Mouse (Mus musculus) retina, adult 2 months (tissue): Measurements from ENCODE around the gene Thrap3.

Experiments
- DNase-seq: peaks from one replicate; pipeline ENCODE4 v3.0.0-alpha.2; 2012; ENCODE audit warnings: low read depth, low spot score

Gene Thrap3

GRCm38 (mm10) chr4:126146974-126147532, 55.5 kb downstream of the Thrap3 start:
- no peak for DNase-seq

DNA sequence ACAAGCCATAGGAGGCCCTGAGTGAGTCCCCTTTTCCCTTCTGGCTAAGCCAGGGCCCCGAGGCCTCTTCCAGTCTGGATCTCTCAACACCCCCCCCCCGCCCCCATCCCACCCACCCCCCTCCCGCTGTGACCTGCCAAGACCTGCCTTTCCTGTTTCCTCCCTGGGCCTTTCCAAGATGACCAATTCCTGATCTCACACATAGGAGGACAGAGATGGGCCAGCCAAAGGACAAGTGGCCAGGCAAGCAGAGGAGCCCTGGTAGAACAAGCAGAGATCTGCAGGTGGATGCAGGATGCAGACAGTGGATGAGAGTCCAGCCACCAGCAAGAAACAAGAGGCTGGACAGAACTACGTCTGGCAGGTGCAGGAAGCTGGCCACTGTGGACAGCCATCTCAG, 57.2 kb downstream of the Thrap3 start:
- DNase-seq = no peak

DNA sequence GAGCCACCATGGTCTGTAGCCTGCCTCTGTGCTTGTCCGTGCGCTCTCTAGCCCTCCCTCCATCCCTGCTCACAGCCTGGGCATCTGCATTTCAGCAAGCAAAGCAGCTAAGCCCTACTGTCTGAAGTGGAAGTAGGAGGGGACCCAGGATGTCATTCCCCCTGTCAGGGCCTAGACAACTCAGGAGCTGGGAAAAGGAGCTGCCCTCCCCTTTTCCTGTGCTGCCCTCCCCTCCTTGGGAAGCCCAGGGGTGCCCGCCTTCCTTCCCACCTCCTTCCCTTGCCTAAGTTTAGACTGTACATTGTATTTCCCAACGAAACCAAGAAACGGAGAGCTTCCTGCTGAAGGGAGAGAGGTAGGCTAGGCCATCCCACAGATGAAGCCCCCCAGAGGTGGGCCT, 61.5 kb downstream of the Thrap3 start:
- DNase-seq = no peak

DNA sequence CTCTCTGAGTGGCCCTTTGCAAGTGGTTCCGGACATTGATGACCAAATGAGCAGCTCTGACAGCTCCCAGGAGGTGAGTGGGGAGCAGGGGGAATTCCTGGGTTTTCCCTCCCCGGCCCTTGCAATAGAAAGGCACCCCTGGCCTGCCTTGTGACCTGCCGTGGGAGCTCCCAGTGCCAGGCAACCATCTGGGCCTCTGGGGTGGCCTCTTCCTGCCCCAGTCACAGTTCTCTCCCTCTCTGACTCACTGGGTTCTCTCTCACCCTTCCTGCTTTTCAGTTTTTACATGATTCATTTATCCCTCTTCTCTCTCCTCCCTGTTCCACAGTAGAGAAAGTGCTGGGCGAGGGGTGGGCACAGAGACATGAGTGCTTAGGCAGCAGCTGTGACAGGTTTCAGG, 64.8 kb downstream of the Thrap3 start:
- DNase-seq = no peak

GRCm38 (mm10) chr4:126134639-126135038, 67.9 kb downstream of the Thrap3 start:
- DNase-seq = no peak

- no peak for DNase-seq
Observed at GRCm38 (mm10) chr4:126134236-126134635, 68.3 kb downstream of the Thrap3 start.

GRCm38 (mm10) chr4:126132636-126133264, 69.8 kb downstream of the Thrap3 start:
- no peak for DNase-seq

DNA sequence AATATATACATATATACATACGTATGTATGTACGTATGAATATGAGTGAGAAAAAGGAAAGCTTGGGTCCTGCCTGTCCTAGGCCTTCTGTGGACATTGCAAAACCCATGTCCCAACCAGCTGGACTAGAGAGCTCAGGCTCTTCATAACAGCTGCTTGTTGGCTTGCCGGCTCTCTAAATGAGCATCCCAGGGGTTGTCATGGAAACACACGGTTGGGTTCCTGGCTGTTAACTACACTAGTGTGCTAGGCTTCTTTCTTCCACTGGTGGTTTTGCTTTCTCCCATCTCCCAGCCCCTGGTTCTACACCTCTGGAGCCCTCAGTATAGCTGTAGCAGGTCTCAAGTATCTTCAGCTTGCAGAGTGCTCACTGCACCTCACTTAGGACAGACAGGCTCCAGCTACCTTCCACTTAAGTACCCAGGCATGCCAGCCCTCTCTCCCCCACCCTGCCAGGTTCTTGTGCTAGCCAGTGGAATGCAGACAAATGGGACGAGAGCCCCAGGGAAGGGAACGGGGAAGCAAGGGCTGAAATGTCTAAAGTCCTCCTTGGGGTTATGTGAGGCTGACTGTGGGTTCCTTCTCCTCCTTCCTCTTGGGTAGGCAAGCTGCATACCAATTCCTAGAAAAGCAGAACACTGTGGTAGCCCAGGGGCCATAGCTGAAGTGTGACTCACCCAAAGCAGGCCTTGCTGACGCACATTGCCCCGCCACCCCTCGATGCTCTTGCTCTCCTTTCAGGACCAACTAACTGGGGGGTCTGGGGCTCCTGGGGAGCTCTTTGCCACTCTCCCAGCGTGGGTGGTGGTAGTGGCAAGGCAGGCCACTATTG, 71.1 kb downstream of the Thrap3 start:
- no peak for DNase-seq

DNA sequence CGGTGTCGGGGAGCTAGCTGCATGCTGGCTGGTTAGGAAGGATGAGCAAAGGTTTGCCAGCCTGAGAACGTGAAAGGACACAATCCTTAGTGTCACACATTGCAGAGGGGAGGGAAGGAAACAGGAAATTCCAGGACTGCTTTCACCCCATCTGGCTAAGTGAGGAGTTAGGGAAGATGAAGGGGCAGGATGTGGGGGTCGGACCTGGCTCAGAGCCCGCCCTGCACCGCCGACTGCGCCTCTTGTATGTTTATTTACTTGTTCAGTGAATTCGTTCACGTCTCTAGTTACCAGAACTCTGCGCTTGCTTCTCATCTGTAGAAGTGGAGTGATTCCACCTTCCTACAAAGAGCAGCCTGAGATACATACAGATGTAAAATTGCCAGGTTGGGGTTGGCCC, 72.1 kb downstream of the Thrap3 start:
- DNase-seq = no peak

- no peak for DNase-seq
Observed at GRCm38 (mm10) chr4:126123309-126124040, 79.1 kb downstream of the Thrap3 start.

DNA sequence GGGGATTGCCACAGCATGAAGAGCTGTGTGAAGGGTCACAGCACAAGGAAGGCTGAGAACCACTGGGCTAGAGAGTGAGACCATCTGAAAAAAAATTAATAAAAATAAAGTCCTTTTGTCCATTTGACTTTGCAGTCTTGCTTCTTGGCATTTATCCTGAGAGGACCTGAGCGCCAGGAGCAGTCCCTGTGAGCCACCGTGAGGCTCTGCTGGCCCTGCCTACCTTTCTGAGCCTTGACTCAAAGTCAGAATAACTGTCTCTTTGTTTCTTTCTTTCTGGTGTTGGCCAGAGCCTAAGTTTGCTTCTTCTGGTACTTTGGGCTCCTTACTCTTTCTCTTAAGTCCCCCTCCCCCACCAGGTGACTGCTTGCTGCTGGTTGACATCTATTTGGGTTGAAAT, 82.1 kb downstream of the Thrap3 start:
- DNase-seq = no peak

DNA sequence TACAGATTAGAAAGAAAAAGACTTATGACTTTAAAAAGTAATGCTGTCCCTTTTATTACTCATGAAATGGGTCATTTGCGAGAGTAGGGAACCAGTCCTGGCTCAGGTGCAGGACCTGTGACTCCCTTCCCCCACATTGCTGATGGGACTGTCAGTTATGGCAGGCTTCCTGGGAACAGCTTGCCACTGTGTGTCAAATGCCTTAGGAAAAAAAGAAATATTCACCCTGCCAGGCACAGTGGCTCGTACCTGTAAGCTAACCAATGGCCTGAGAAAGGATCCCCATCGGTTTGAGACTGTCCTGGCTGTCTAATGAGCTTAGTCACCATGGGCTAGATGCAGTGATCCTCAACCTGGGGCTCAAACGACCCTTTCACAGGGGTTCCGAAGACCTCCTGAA, 82.5 kb downstream of the Thrap3 start:
- DNase-seq = no peak

- DNase-seq = no peak
Observed at GRCm38 (mm10) chr4:126119051-126119450, 83.5 kb downstream of the Thrap3 start.

DNA sequence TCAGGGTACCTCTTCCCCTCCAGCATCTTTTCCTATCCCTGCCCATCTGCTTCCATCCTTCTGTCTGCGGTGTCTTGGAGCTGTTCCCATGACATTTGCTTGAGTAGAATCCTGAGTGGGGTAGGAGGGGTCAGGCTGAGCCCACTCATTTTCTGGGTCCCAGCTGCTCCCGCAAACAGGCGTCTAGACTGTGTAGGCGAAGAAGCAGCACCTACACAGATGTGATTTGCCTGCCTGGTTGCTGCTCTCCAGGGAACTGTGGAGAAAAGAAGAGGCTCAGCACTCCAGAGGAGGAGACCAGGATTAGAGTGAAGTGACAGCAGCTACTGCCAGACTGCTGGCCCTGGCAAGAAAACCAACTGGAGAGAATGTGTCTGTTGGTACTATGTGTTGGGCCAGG, 83.9 kb downstream of the Thrap3 start:
- no peak for DNase-seq

DNA sequence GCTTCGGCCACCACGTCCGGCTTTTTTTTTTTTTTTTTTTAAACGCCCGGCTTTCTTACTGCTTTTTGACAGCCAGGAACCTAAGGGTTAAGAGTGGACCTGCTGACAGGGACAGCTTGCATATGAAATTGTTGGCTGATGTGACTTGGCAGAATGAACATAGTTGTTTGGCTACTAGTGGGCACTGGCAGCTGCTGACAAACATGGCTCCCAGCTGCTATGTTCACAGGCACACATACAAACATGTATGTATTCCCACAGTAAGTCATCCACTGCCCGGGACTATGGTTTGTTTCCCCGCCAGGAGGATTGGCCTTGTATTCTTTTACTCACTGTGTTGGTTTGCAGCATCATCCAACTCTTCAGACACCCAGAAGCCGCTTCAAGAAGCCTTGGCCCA, 85.4 kb downstream of the Thrap3 start:
- no peak for DNase-seq

- no peak for DNase-seq
Observed at GRCm38 (mm10) chr4:126115871-126116521, 86.6 kb downstream of the Thrap3 start.

DNA sequence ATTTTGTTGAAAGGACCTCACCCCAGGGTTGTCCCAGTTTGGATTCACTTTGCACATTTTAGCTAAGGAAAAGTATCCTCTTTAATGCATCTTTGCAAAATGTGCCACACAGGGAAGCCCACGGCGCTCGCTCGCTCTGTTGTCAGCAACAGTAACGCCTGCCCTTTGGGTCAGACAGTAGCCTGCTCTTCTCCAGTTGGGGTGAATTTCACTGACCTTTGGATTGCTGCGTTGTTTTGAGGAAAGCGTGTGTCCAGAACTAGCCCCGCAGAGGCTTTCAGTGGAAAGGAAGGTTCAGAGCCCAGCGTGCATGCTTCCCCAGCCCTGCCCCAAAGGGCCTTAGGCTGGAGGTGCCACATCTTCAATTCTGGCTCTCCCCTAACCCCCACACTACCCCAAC, 87.1 kb downstream of the Thrap3 start:
- no peak for DNase-seq
